Mouse (Mus musculus) mouse embryonic stem cell (cell line): ENCODE results near the gene Rad51b.

Experiments used
- in situ Hi-C, 2 experiments: fragments of 300-500 bp; cut with MboI; formaldehyde crosslinking; loops; 1 replicate in 1 of 2; 3 replicates in 1 of 2; pipeline ENCODE4 v1.14.3; 2019 to 2020; ENCODE audit warnings: low sequenced_read_pairs in 2 of 2, low pct_unique_long_range_greater_than_20kb in 1 of 2, mixed read lengths in 1 of 2; ENCODE audit not compliant: unreplicated experiment in 1 of 2

Rad51b gene

GRCm38 (mm10) chr12:79745225-79745624 lies 448.1 kb downstream of the Rad51b start:
- in situ Hi-C loops: no loop called here

- in situ Hi-C loops: no loop called here
These were observed 448.9 kb downstream of the Rad51b start for GRCm38 (mm10) chr12:79745845-79746510.

- in situ Hi-C loops: no loop called here
These were observed 450.5 kb downstream of the Rad51b start for GRCm38 (mm10) chr12:79747541-79747940.

- in situ Hi-C loops: no loop called here
These were observed 451.8 kb downstream of the Rad51b start for GRCm38 (mm10) chr12:79748862-79749261.

GRCm38 (mm10) chr12:79750253-79751125 lies 453.4 kb downstream of the Rad51b start:
- in situ Hi-C loops: no loop called here

GRCm38 (mm10) chr12:79751781-79752180 lies 454.7 kb downstream of the Rad51b start:
- in situ Hi-C loops: no loop called here

- in situ Hi-C loops: no loop called here
These were observed 455.1 kb downstream of the Rad51b start for GRCm38 (mm10) chr12:79752189-79752588.

- in situ Hi-C loops: no loop called here
These were observed 458.5 kb downstream of the Rad51b start for GRCm38 (mm10) chr12:79755617-79756016.

GRCm38 (mm10) chr12:79756352-79756751 lies 459.3 kb downstream of the Rad51b start:
- in situ Hi-C loops: no loop called here

- in situ Hi-C loops: no loop called here
These were observed 460.7 kb downstream of the Rad51b start for GRCm38 (mm10) chr12:79757775-79758174.

GRCm38 (mm10) chr12:79759180-79759902 lies 462.3 kb downstream of the Rad51b start:
- in situ Hi-C loops: no loop called here

GRCm38 (mm10) chr12:79761217-79761616 lies 464.1 kb downstream of the Rad51b start:
- in situ Hi-C loops: no loop called here

- in situ Hi-C loops: no loop called here
These were observed 465.0 kb downstream of the Rad51b start for GRCm38 (mm10) chr12:79762087-79762486.

GRCm38 (mm10) chr12:79762570-79763275 lies 465.6 kb downstream of the Rad51b start:
- in situ Hi-C loops: no loop called here

GRCm38 (mm10) chr12:79766116-79766515 lies 469.0 kb downstream of the Rad51b start:
- in situ Hi-C loops: no loop called here

GRCm38 (mm10) chr12:79768741-79769322 lies 471.8 kb downstream of the Rad51b start:
- in situ Hi-C loops: no loop called here

- in situ Hi-C loops: no loop called here
These were observed 472.7 kb downstream of the Rad51b start for GRCm38 (mm10) chr12:79769763-79770162.

- in situ Hi-C loops: no loop called here
These were observed 474.1 kb downstream of the Rad51b start for GRCm38 (mm10) chr12:79771194-79771593.
